Mouse (Mus musculus): Measurements from ENCODE around the gene Tmem198. TPM values are rescaled to one million over a fixed set of nuclear protein-coding genes. Genes with fewer than 3 reads are reported as not detected.

Gene Tmem198
- polyA plus RNA-seq, 1 experiment = 3.0 TPM

DNA sequence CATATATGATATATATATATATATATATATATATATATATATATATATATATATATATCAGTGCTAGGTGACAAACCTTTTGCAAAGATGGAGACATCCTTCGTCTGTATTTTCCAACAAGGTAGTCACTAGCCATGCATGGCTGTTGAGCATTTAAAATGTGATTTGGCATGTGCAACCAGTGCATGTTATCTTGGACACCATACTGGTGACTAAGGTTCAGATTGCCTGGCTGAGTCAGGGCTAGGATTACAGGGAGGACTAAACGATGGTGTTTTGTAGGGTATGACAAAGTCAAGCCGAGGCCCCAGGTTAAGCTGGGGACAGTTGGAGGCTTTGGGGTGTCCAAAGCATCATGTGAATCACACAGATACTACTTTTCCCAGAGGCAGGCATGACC lies 23.9 kb upstream of the Tmem198 start:
- Histone ChIP-seq H3K27me3 (ENCODE audit: control insufficient read depth, insufficient read depth, low read length) (peaks cover 9% of the 10 kb centered on the region; the same call in 1 of the 2 replicates), H3K4me1 (replicated peaks; ENCODE audit: control insufficient read depth, insufficient read depth, low read length) (no peaks in the 10 kb centered on the region), H3K36me3 (ENCODE audit: control insufficient read depth, insufficient read depth, low read length) (no peaks in the 10 kb centered on the region), H3K4me3 (ENCODE audit: control insufficient read depth, insufficient read depth, low read length) (no peak overlapping the region), H3K27ac (ENCODE audit: control insufficient read depth, insufficient read depth, low read length) (no peak overlapping the region)
- 71% methylated on average over 3 of the region's 3 CpGs for WGBS
- TF ChIP-seq POLR2A (IDR thresholded peaks at IDR 0.05; ENCODE audit: control insufficient read depth, extremely low read depth, insufficient read depth, low read length, poor library complexity) (no peak), CTCF (IDR thresholded peaks at IDR 0.05; ENCODE audit: borderline replicate concordance, control insufficient read depth, extremely low read depth, insufficient read depth, low read length, poor library complexity) (no peak)
- DNase-seq = no peak

DNA sequence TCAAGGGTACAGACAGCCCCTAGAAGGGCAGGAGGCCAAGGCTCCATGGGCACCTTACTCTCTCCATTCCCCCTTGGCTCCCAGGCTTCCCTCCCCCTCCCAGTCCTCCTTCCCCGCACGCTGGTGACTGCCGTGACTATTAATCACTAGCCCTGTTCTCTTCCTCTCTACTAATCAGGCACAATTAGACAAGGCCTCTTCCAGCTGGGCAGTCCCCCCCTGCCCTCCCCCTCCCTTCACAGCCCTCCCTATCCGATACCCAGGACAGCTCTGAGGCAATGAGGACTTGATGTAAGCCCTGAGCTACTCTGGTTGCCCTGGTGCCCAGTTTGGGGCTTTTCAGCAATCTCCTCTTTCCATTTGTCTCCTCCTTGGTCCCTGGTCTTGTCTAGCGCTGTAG lies 23.4 kb upstream of the Tmem198 start:
- H3K4me1 ChIP-seq (replicated peaks; ENCODE audit: control insufficient read depth, insufficient read depth, low read length) = no peaks in the 10 kb centered on the region

DNA sequence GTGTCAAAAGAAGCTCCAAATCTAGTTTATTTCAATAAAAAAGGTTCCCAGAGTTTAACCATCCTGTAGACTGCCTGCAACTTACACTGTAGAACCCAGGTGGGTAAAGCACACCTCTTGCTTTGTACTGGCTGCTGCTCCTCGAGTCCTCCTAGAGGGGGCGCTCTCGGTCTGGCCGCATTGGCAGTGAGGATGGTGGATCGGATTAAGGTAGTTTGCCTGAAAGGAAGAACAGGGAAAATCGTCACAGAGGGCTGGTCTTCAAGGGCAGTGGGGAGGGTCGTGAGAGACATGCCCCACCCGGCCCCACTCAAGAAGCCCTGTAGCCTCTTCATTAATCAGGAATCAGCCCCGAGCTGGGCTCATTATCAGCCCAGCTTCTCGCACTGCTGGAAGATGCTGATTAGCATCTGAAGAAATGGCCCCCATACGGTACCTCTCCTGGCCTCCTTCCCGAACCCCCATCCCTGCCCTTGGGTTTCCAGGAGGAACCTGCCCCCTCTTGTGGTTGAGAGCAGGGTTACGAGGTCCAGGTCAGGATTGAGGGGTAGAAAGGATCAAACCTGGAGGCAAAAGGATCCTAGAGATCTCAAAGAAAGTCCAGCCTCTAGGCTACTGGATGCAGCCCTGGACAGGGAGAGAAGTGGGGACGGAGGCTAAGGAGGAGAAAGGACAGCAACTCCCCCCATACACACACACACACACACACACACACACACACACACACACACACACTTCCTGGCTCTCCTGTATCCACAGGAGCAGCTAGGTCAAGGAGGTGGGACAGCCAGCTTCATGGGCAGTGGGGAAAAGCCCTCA lies 22.4 kb upstream of the Tmem198 start:
- no peak overlapping the region for H3K27ac ChIP-seq (ENCODE audit: control insufficient read depth, insufficient read depth, low read length)
- H3K4me1 ChIP-seq (replicated peaks; ENCODE audit: control insufficient read depth, insufficient read depth, low read length) = no peaks in the 10 kb centered on the region
- H3K4me3 ChIP-seq (ENCODE audit: control insufficient read depth, insufficient read depth, low read length) = no peak overlapping the region
- 12% methylated on average over 14 of the region's 14 CpGs for WGBS
- no peaks in the 10 kb centered on the region for H3K36me3 ChIP-seq (ENCODE audit: control insufficient read depth, insufficient read depth, low read length)
- H3K27me3 ChIP-seq (ENCODE audit: control insufficient read depth, insufficient read depth, low read length) = peaks cover 7% of the 10 kb centered on the region; the same call in 1 of the 2 replicates
- no peak for DNase-seq
- no peak for TF ChIP-seq CTCF (IDR thresholded peaks at IDR 0.05; ENCODE audit: borderline replicate concordance, control insufficient read depth, extremely low read depth, insufficient read depth, low read length, poor library complexity)
- TF ChIP-seq POLR2A (IDR thresholded peaks at IDR 0.05; ENCODE audit: control insufficient read depth, extremely low read depth, insufficient read depth, low read length, poor library complexity) = no peak

More for the DNA sequence above, 23.4 kb upstream of the Tmem198 start:
- Histone ChIP-seq H3K4me3 (ENCODE audit: control insufficient read depth, insufficient read depth, low read length) (no peak overlapping the region), H3K27me3 (ENCODE audit: control insufficient read depth, insufficient read depth, low read length) (peaks cover 7% of the 10 kb centered on the region; the same call in 1 of the 2 replicates), H3K36me3 (ENCODE audit: control insufficient read depth, insufficient read depth, low read length) (no peaks in the 10 kb centered on the region), H3K27ac (ENCODE audit: control insufficient read depth, insufficient read depth, low read length) (no peak overlapping the region)
- WGBS = 35% methylated on average over 5 of the region's 5 CpGs
- no peak for TF ChIP-seq CTCF (IDR thresholded peaks at IDR 0.05; ENCODE audit: borderline replicate concordance, control insufficient read depth, extremely low read depth, insufficient read depth, low read length, poor library complexity)
- DNase-seq = no peak

DNA sequence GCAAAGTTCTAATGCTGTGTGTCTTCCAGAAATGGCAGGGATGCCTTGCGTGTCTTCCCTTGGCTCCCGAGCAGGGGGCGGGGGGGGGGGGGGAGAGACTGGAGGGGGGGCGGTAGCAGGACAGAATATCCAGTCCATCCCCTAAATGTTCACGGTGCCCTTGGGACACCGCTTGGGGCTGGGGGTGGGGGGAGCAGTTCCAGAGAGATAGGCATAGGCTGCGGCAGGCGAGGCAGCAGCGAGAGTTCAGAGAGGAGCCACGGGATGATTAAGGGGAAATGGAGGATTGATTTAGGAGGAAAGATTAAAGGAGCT lies 21.7 kb upstream of the Tmem198 start:
- 11% methylated on average over 10 of the region's 10 CpGs for WGBS
- Histone ChIP-seq H3K27me3 (ENCODE audit: control insufficient read depth, insufficient read depth, low read length) (peaks cover 7% of the 10 kb centered on the region; the same call in 1 of the 2 replicates), H3K27ac (ENCODE audit: control insufficient read depth, insufficient read depth, low read length) (no peak overlapping the region), H3K36me3 (ENCODE audit: control insufficient read depth, insufficient read depth, low read length) (no peaks in the 10 kb centered on the region), H3K4me3 (ENCODE audit: control insufficient read depth, insufficient read depth, low read length) (no peak overlapping the region), H3K4me1 (replicated peaks; ENCODE audit: control insufficient read depth, insufficient read depth, low read length) (no peaks in the 10 kb centered on the region)
- no peak for DNase-seq
- no peak for TF ChIP-seq CTCF (IDR thresholded peaks at IDR 0.05; ENCODE audit: borderline replicate concordance, control insufficient read depth, extremely low read depth, insufficient read depth, low read length, poor library complexity)
- no peak for TF ChIP-seq POLR2A (IDR thresholded peaks at IDR 0.05; ENCODE audit: control insufficient read depth, extremely low read depth, insufficient read depth, low read length, poor library complexity)

DNA sequence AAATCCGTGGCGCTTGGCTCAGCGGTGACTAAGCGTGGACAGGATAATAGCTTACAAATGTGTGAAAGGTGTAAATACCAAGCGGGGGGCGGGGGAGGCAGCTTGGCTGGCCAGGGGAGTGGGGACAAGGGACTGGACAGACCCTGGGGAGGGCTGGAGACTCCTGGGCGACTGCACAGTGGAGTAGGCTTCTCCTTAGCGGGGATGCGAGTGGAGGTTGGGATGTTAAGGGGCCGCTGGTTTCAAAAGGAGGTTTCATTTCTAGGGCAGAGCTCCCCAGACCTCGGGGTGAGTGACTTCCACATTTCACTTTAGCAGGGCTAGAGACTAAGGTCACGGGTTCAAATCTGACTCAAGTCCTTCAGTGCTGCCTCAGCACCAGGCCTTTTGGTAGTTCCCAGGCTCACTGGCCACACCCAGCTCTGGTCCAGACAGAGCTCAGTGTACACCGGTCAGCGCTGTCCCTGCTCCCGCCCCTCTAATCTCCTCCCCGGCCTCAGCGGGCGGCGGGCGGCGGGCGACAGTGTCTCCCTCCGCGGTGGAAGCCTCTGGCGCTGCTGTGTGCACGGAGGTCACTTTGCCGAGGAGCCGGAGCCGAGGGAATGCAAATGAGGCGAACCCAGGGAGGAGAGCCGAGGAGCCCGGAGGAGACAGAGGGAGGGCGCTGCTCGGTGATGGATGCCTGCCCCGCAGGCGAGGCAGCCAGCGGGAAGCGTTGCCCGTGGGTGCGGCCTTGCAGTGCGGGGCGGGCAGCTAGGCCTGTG lies 21.1 kb upstream of the Tmem198 start:
- no peak for DNase-seq
- Histone ChIP-seq H3K27ac (ENCODE audit: control insufficient read depth, insufficient read depth, low read length) (no peak overlapping the region), H3K4me3 (ENCODE audit: control insufficient read depth, insufficient read depth, low read length) (no peak overlapping the region), H3K27me3 (ENCODE audit: control insufficient read depth, insufficient read depth, low read length) (peaks cover 7% of the 10 kb centered on the region; the same call in 1 of the 2 replicates), H3K4me1 (replicated peaks; ENCODE audit: control insufficient read depth, insufficient read depth, low read length) (no peaks in the 10 kb centered on the region), H3K36me3 (ENCODE audit: control insufficient read depth, insufficient read depth, low read length) (no peaks in the 10 kb centered on the region)
- 10% methylated on average over 42 of the region's 42 CpGs for WGBS
- TF ChIP-seq CTCF (IDR thresholded peaks at IDR 0.05; ENCODE audit: borderline replicate concordance, control insufficient read depth, extremely low read depth, insufficient read depth, low read length, poor library complexity) (no peak), POLR2A (IDR thresholded peaks at IDR 0.05; ENCODE audit: control insufficient read depth, extremely low read depth, insufficient read depth, low read length, poor library complexity) (no peak)

DNA sequence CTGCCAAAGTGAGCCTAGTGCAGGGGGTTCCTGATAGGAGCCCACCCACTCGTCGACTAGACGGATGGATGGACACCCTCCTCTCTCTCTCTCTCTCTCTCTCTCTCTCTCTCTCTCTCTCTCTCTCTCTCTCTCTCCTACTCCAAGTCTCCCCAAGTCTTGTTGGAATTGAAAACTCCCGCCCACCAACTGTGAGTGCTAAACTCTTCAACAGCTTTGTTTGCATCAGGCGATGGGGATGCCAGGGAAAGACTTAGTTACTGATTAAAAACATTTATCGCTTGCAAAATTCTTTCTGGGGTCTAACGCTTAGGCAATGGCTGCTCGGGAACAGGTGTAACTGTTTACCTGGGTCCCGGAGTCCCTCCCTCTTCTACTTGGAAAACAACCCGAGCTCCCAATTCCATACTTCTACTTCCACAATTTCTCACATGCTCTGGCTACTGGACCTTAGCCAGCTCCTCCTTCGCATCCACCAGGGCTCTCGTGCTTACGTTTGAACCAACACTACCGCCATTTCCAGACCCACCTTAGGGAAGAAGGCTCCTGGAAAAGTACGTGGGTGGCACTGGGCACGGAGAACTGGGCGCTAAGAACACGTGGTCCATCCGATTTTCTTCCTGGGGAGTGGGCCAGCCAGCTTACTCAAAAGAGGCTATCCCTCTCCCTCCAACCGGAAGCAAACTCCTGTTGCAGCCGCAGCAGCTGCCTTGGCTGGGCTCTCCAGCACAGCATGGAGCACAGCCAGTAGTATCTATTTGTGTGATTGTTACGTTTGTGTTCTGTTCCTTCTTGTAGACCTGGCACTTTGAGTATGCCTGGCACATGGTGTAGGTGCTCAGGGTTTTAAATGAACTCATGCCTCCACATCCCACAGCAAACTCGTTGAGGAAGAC lies 20.3 kb upstream of the Tmem198 start:
- DNase-seq = no peak
- H3K4me3 ChIP-seq (ENCODE audit: control insufficient read depth, insufficient read depth, low read length) = no peak overlapping the region
- peaks cover 7% of the 10 kb centered on the region; the same call in 1 of the 2 replicates for H3K27me3 ChIP-seq (ENCODE audit: control insufficient read depth, insufficient read depth, low read length)
- H3K4me1 ChIP-seq (replicated peaks; ENCODE audit: control insufficient read depth, insufficient read depth, low read length) = no peaks in the 10 kb centered on the region
- no peak overlapping the region for H3K27ac ChIP-seq (ENCODE audit: control insufficient read depth, insufficient read depth, low read length)
- no peaks in the 10 kb centered on the region for H3K36me3 ChIP-seq (ENCODE audit: control insufficient read depth, insufficient read depth, low read length)
- 30% methylated on average over 23 of the region's 23 CpGs for WGBS
- no peak for TF ChIP-seq CTCF (IDR thresholded peaks at IDR 0.05; ENCODE audit: borderline replicate concordance, control insufficient read depth, extremely low read depth, insufficient read depth, low read length, poor library complexity)
- TF ChIP-seq POLR2A (IDR thresholded peaks at IDR 0.05; ENCODE audit: control insufficient read depth, extremely low read depth, insufficient read depth, low read length, poor library complexity) = no peak

Data from thymus, adult 2 months (tissue).